Mouse (Mus musculus) kidney, adult 2 months (tissue): Measurements from ENCODE around the gene Fam90a1a.

ENCODE experiments used
- CTCF ChIP-seq: fragments of 200-500 bp; conservative IDR thresholded peaks from 2 replicates; pipeline ENCODE4 v1.5.1; 2011; ENCODE audit warnings: low read depth, mild to moderate bottlenecking, control low read depth, low read length, moderate library complexity, mixed read lengths; ENCODE audit not compliant: insufficient read depth, insufficient read length
- POLR2A ChIP-seq: fragments of 200-500 bp; IDR thresholded peaks from one replicate; pipeline ENCODE4 v1.6.1; 2011; ENCODE audit warnings: low read depth, low read length, control low read depth

DNA sequence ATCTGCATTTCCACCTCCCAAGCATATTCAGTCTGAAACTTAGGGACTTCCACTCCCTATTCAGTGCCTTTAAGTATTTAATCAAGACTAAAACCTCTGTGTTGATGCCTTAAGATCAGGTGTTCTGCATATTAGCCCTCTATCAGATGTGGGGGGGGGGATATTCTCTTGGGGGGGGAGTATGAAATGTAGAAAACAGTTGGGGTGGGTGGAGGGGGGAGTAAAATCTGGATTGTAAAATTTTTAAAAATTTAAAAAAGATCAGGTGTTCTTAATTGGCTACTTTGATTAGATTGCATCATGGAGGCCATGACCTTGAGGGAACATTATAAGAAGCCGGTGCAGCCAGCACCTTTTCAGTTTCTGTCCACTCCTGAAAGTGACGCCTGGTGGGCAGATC is at the start of gene Fam90a1a:
- TF ChIP-seq CTCF (no peak), POLR2A (no peak)
